Mouse (Mus musculus): Measurements from ENCODE around the gene Nagpa.
A peak's percentile ranks its signal among the peaks of the same experiment; 100 is the strongest.

The Nagpa gene

DNA sequence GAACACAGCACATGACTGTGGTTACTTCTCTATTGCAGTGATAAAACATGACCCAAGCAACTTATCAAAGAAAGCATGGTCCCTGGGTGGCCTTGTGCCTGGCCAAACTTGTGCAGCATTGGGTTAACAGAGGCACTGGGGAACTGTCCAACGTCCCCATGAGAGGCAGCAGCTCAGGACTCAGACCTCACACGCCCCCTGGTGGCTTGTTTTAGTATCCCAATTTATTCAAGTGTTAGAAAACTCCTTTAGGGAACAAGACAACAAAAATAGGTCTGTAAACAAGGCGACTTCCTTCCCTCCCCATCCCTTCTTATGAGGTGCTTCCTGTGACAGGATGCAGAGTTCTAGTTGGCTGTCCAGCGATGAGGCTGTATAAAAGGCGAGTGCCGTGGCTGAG lies 8.7 kb downstream of the Nagpa start:
- DNase-seq (ENCODE audit: low spot score), result peak; percentile 24

DNA sequence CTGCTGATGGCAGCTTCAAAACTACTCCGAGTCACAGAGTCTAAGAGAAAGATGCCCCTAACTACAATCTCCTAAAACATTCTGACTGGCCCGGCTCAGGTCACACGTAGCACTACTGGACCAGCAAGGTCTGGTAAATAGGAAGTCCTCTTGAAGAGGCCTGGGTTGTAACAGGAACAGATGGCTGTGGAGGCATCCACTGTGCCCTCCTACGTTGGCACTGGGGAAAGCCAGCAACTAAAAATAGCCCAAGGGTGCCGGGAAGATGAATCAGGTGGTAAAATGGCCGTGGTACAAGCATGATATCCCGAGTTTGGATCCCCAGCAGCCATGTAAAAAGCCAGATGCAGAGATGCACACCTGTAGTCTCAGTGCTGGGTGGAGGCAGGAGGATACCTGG lies 17.6 kb downstream of the Nagpa start:
- no peak for DNase-seq (ENCODE audit: low spot score)

DNA sequence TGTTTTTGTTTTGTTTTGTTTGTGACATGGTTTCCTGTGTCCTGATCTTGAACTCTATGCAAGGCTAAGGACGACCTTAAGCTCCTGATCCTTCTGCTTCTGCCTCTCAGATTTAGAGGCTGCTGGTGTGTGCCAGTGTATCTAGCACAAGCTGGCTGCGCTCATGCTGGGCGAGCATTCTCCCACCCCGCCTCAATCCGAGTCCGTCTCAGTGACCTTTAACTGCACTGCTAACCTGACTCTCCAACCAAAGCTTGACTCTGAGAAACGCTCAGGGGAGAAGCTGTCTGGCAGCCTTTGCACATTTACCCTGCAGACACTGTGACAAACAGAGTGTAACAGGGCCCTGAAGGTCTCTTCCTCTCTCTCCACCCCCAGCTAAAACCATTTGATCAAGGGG lies 18.1 kb downstream of the Nagpa start:
- DNase-seq (ENCODE audit: low spot score), result no peak

DNA sequence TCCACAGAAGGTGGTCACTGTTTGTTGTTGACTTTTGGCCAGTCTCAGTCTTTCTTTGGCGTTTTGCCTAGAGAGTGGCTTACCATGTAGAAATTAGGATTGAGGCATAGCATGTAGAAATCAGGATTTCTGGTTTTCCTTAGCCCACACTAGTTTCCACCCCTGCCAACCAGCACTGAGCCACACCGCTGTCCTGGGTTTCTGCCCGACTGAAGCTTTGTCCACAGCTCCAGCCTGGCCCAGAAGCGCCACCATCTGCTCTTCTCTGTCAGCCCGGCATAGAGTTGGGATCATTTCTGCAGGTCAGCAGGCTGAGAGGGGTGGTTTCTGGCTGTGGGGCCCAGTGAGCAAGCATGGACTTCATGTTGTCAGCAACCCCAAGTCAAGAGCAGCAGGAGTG lies 18.9 kb downstream of the Nagpa start:
- no peak for DNase-seq (ENCODE audit: low spot score)

DNA sequence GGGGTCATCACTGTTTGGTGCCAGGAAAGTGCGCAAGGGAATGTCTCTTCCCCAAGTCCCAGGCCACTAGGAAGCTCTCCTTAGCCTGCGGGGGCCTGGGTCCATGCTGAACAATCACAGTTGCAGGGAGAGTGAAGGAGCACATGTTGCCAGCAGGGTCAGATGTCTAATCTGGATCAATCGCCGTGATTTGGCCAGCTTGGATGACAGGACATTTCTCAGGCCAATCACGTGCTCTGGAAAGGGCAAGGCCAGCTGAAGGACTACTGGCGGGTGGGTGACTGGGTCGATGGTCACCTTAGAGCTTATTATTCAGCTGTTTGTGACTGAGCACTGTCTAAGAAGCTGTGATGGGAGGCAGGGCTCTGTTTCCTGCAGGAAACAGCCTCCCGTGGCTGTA lies 19.7 kb downstream of the Nagpa start:
- DNase-seq (ENCODE audit: low spot score), result no peak

DNA sequence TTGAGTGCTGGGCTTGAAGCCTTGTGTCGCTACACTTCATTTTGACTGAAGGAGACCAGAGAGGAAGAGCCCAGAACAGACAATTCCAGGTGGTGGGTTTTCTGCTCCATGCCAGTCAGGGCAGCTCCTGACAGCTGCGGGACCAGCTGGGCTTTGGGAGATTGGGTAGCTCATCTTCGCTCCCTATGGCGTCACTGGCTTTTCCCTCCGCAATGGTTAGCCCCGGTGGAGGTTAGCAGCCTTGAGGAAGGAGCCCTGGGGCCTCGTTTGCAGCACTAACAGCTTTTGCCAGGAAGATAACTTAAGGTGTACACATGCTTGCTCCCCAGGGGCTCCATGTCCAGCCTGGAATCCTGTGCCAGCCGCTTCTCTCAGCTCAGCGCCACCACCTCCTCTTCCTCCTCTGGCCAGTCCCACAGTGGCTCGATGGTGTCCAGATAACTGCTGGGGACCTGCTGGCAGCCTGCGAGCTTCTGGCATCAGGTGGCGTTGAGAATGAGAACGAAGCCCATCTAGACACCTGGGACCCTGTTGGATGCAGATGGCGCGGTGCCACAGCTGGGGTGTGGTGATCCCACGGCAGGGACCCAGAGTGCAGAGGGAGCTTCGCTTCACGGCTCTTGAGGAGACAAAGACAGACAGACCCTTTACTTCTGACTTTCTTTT lies 20.4 kb downstream of the Nagpa start:
- no peak for DNase-seq (ENCODE audit: low spot score)

DNA sequence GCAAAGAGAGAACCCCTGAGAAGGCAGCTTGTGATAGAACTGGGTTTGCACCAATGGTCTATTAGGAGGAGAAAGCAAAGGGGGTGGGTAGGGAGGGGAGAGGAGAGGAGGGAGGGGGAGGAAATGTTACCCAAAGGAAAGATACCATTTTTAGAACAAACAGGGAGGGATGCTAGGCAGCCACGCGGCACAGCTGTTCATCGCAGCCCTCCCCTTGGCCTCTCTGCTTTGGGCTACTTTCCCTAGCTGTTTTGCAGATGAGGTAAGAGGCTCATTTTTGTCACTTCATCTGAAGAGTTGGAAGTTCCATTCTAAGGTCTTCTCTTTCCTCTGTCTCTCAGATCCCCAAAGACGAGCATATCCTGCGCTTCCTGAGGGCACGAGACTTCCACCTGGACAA lies 31.2 kb downstream of the Nagpa start:
- DNase-seq (ENCODE audit: low spot score), result no peak

DNA sequence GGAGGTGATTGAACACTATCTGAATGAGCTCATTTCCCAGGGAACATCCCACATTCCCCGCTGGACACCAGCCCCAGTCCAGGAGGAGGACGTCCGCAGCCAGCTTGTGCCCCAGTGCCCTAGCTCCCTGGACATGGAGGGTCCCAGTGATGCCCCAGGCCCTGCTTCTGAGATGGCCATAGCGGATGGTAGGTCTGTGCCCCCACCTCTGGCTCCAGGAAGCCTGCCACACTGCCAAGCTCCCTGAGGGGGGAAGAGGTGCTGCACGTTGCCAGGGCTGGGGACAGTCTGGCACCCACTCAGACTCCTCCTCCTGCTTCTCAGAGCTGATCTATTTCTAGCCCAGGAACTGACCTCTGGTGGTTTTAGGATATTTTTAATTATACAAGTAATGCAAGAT lies 35.0 kb downstream of the Nagpa start:
- no peak for DNase-seq (ENCODE audit: low spot score)

DNA sequence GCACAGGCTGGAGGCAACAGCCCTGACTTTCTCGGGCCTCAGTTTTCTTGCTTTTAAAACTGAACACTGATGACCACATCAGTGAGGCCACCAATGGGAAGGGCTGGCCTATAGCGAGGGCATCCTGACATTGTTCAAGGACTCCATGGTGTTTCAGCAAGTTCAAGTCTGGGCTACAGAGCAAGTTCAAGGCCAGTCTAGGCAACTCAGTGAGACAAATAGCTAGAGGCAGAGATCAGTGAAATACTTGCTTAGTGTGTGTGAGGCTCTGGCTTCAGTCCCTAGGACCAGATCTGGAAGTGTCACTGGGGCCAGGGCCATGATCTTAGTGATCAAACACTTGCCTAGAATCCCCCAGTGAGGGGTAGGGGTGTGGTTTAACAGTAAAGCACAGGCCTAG lies 35.8 kb downstream of the Nagpa start:
- no peak for DNase-seq (ENCODE audit: low spot score)

DNA sequence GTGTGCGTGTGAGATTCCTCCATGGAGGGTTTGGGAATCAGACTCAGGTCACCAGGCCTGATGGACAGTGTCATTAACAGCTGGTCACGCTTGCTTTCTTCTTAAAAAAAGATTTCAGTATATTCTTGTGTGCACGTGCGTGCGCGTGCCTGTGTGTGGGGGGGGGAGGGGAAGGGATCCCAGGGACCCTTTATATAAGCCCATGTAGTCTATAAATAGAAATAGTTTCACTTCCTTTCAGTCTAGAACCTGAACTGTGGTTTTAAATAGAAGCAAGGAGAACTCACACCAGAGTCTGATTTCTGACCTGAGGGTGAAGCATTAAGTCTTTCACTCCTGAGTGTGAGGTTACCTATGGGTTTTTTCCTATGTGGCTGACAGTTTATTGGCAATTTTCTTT lies 39.5 kb downstream of the Nagpa start:
- no peak for DNase-seq (ENCODE audit: low spot score)

DNA sequence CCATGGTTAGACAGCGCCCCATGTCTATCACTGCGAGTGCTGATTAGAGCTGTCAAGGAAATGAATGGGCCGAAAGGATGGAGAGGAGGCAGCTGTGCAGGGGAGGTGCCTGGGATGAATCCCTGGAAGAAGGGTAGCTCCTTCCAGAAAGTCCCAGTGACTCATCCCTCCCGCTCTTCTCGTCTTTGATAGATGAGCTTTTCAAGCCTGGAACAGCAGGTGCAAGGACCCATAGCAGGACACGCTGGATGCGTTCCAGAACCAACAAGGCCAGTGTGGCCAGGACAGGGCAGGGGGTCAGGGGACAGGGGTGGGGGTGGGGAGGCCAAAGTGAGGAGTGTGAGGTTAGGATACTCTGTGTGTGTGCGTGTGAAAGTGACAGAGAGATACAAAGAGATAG lies 44.6 kb downstream of the Nagpa start:
- no peak for DNase-seq (ENCODE audit: low spot score)

DNA sequence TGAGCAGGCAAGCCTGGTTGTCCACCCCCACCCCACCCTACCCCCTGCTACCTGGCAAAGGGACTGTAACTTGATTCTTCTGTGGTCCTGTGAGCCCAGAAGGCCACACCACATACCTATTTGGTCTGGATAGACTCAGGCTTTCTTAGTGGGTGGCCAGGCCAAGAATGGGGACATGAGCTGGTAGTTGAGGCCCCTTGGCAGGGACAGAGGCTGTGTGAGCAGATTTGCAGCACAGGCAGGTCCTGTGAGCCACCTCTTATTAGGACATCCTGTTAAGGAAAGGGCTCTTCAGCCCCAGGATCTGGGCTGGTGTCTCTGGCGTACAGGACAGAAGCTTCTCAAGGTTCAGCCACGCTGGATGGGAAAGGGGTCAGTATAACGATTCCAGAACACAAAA lies 46.7 kb downstream of the Nagpa start:
- DNase-seq (ENCODE audit: low spot score), result no peak

DNA sequence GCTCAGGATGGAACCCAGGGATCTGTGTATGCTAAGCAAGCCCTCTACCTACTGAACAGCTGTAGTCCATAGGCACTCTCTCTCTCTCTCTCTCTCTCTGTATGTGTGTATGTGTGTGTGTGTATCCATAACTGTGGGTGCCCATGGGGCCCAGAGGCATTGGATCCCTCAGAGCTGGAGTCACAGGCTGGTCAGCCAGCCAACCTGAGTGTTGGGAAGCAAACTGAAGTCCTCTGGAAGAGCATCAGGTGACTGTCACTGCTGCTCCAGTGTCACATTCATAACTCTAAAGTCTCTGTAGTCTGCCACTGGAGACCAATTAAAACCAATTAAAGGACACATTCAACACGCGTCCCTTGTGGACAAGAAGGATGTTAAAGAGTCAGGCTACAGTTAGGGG lies 47.3 kb downstream of the Nagpa start:
- no peak for DNase-seq (ENCODE audit: low spot score)

DNA sequence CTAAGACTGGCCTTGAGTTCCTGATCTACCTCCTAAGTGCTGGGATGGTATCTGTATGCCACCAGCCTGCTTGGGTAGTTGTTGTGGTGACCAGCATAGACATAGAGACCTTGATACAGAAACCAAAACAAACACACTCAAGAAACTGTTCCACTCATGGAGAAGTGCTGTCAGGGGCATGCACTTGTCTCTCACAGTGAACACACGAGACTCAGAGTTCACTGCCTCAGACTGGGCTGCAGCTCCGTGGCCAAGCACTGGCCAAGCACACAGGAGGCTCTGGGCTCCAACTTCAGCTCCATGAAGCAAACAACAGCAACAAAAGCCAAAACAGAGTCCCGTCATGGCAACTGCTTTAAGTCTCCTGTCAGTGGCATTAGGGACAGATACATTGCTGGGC lies 48.8 kb downstream of the Nagpa start:
- DNase-seq (ENCODE audit: low spot score), result no peak

DNA sequence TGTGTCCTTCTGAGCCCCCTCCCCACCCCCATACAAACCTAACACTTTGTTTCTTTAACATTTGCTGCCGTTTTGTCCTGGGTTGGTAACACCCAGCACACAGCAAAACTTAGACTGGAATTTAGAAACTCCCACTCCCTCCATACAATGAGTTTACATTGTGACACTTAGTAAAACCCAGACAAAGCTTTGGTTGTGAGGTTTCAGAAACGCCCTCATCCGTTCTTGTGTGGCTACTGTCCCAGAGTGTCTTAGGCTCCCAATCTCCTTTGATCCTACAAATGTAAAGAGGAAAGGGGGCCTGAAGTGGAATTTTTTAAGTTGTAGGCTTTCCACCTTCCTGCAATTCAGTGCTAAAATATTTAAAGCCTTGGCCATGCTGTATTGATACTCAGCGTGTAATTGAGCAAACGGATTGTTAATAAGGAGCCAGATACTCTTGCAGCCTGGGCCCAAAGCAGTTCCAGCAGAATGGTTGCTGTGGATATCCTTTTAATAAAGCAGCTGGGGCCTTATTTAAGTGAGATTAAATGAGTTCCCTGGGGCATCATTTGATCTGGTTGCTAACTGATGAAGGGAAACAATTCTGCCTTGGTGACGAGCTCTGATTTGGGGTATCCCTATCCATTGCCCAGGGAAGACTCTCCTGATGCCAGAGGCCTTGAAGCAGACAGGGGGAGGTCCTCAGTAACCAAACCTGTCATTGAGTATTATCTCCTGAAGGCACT lies 50.3 kb downstream of the Nagpa start:
- no peak for DNase-seq (ENCODE audit: low spot score)

DNA sequence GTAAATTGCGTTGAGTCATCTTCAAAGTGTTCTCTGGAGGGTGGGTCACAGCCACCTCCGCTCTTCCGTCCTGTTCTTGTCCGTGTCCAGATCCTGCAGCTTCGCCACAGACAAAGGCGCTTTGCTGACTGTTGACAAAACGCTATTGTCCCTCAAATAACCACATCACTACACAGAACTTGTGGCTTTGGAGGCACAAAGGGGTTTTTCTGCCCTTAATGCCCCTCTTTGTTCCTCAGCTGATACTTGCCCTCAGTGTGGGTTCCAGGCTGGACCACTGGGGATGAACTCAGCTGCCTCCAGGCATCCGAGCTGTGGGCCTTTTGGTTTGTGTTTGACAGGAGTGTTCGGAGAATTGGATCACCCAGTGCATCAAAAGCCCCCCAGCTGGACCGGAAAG lies 53.3 kb downstream of the Nagpa start:
- no peak for DNase-seq (ENCODE audit: low spot score)

DNA sequence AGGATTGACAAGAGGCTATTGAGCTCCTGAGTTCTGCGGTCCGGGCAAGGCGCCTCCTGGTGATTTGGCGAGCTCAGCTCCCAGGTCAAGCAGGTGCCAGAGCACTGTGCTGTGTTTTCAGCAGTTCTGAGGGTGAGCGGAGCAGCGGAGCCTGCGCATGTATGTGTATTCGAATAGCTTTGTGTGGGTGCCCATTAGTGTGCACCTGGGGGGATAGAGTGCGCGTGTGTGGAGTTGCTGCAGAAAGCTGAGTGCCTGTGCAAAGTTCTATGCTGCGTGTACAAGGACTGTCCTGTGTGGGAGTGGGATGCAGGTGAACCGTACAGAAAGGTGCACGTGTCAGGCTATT lies 56.8 kb downstream of the Nagpa start, which contains the start of gene Sec14l5:
TSS of gene Sec14l5 (plus strand) at position 73 of the 349 bp plus-strand sequence.
- no peak for DNase-seq (ENCODE audit: low spot score)

DNA sequence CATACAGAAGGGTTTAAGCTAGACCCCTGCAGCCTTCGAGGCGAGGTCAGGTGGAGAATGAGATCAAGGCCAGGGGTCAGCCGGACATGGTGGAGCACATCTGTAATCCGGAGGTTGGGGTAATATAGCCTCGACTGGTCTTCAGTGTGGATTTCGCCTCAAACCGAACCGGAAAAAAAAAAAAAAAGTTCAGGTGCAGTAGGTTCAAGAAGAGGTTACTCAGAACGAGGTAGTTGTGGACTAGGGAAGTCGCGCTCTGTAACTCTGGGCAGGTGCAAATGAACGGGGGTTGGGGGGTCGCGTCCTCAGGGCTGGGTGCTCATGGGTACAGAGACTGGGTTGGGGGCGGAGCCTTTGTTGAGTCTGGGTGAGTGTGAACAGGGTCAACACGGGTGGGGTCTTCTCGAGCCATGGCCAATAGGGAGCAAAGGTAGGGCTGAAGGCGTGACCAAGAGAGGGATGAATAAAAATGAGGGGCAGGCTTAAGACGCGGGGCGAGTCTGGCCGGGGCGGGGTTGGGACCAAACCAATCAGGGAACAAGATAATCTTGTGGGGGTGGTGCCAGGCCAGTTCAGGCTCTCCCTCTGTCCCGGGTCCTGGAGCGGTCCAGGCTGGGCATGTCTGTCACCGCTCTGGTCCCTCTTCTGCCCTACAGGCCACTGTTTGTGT lies 57.3 kb downstream of the Nagpa start:
- DNase-seq (ENCODE audit: low spot score), result peak; percentile 73

DNA sequence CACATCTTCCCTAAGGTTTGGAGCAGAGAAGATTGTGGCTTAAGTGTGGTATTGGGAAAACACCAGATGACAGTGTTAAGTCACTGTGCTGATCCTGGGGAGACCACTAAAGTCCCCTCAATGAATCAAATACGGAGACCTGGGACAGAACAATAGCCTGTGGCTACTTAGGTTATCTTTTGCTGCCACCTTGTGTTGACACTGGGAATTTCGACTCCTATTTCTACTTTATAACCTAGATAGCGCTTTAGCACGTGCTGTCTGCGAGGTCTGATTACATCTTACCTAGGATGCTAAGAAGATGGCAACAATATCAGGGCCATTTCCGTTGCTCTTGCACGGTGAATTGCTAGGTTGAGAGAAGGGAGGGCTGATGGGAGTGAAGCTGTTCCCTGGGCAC lies 58.2 kb downstream of the Nagpa start:
- no peak for DNase-seq (ENCODE audit: low spot score)
